Mouse (Mus musculus): ENCODE measurements at regions not wholly inside any gene's neighbourhood (a gene's known extent, or its start where the extent isn't known, plus 50 kb on each side); places are given as distances from the start of the nearest gene placed in this dataset.

GRCm38 (mm10) chr4:23710716-23711115 lies 785.5 kb upstream of the Mms22l start:
- TF ChIP-seq CTCF (IDR thresholded peaks at IDR 0.05; ENCODE audit: extremely low read depth, insufficient read depth, low read length) (no peak), POLR2A (IDR thresholded peaks at IDR 0.05; ENCODE audit: extremely low read depth, insufficient read depth, low read length) (no peak)

Measured in cortical plate, adult 2 months (tissue).